Mouse (Mus musculus) limb, embryonic 15.5 days (tissue): ENCODE results near the gene Ranbp17. TPM values are rescaled to one million over a fixed set of nuclear protein-coding genes. Genes with fewer than 3 reads are reported as not detected.

Experiments
- ATAC-seq: fragments of 200-750 bp; cut with Nextera tagmentation; 2 replicates; pipeline ENCODE4 v1.8.0; 2017; ENCODE audit warnings: low read depth, moderate TSS enrichment; ENCODE audit not compliant: insufficient number of reproducible peaks, low FRiP score, low TSS enrichment
- H3K27ac ChIP-seq: fragments of 300-500 bp; sonication (generic); 2 replicates; pipeline ENCODE4 v1.5.1; 2015; ENCODE audit warnings: moderate library complexity, mild to moderate bottlenecking, inconsistent platforms
- H3K27me3 ChIP-seq: fragments of 300-500 bp; sonication (generic); 2 replicates; pipeline ENCODE4 v1.6.1; 2015; ENCODE audit warnings: inconsistent platforms
- H3K36me3 ChIP-seq: fragments of 300-500 bp; sonication (generic); 2 replicates; pipeline ENCODE4 v1.6.1; 2015; ENCODE audit warnings: inconsistent platforms
- H3K4me1 ChIP-seq: fragments of 300-500 bp; sonication (generic); 2 replicates; pipeline ENCODE4 v1.6.1; 2015; ENCODE audit warnings: inconsistent platforms
- H3K4me2 ChIP-seq: fragments of 300-500 bp; sonication (generic); 2 replicates; pipeline ENCODE4 v1.6.1; 2015; ENCODE audit warnings: mild to moderate bottlenecking, inconsistent platforms
- H3K4me3 ChIP-seq: fragments of 300-500 bp; sonication (generic); 2 replicates; pipeline ENCODE4 v1.5.1; 2015; ENCODE audit warnings: mild to moderate bottlenecking, inconsistent platforms
- H3K9ac ChIP-seq: fragments of 300-500 bp; sonication (generic); 2 replicates; pipeline ENCODE4 v1.6.1; 2015; ENCODE audit warnings: inconsistent platforms
- H3K9me3 ChIP-seq: fragments of 300-500 bp; sonication (generic); 2 replicates; pipeline ENCODE4 v1.6.1; 2016; ENCODE audit warnings: inconsistent platforms
- WGBS: fragments of 180-500 bp; shearing (Covaris S2); methylation state at CpG from one replicate; pipeline ENCODE4 v1.1.7; 2015; 5-methylcytosine and 5-hydroxymethylcytosine counted together
- polyA plus RNA-seq: library from polyadenylated mRNA; unstranded; fragments of >200 nt; fragmentation: Nextera tagmentation; extraction: Ambion mirVana; gene quantifications from 2 replicates; pipeline ENCODE4 v1.2.1, GENCODE M21; 2015

The Ranbp17 gene
- polyA plus RNA-seq, 1 experiment from 2014 or later, result 4.6 TPM

DNA sequence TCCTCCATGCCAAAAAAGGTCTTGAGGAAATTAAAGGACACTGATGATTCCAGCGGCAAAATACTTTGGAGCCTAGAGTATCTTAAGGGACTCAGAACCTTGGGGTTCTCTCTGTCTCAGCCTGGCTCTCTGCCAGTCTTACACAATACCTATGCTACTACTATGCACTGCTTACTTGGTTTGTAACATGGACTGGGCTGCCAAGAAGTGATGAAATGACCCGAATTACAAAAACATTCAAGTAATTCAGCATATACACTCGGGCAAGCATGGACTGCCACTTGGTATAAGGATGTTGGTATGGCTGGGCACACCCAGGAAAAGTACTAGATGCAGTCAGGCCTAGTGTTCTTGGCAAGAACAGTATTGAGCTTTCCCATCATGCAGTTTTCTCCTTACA lies 114.8 kb downstream of the Ranbp17 start:
- no peak overlapping the region for H3K9ac ChIP-seq
- WGBS, result 82% methylated on average over 3 of the region's 3 CpGs
- ATAC-seq, result no peak

GRCm38 (mm10) chr11:33396275-33396674 lies 117.3 kb downstream of the Ranbp17 start:
- H3K4me3 ChIP-seq, result no peak overlapping the region
- no peaks in the 10 kb centered on the region for H3K27me3 ChIP-seq
- no peaks in the 10 kb centered on the region for H3K36me3 ChIP-seq
- no peak overlapping the region for H3K4me2 ChIP-seq
- H3K9ac ChIP-seq, result no peak overlapping the region
- WGBS, result 92% methylated on average over 6 of the region's 6 CpGs
- H3K9me3 ChIP-seq, result no peaks in the 10 kb centered on the region
- no peak for ATAC-seq
- no peaks in the 10 kb centered on the region for H3K4me1 ChIP-seq
- H3K27ac ChIP-seq, result no peak overlapping the region

More for the DNA sequence above, 114.8 kb downstream of the Ranbp17 start:
- Histone ChIP-seq H3K27ac (no peak overlapping the region), H3K4me1 (no peaks in the 10 kb centered on the region), H3K27me3 (no peaks in the 10 kb centered on the region), H3K36me3 (no peaks in the 10 kb centered on the region), H3K4me2 (no peak overlapping the region), H3K4me3 (no peak overlapping the region), H3K9me3 (no peaks in the 10 kb centered on the region)

- Histone ChIP-seq H3K4me3 (no peak overlapping the region), H3K9me3 (no peaks in the 10 kb centered on the region), H3K36me3 (no peaks in the 10 kb centered on the region), H3K9ac (no peak overlapping the region), H3K4me2 (no peak overlapping the region), H3K4me1 (no peaks in the 10 kb centered on the region), H3K27ac (no peak overlapping the region), H3K27me3 (no peaks in the 10 kb centered on the region)
- no peak for ATAC-seq
- WGBS, result 73% methylated on average over 3 of the region's 3 CpGs
These were observed 119.5 kb downstream of the Ranbp17 start for GRCm38 (mm10) chr11:33394093-33394492.

DNA sequence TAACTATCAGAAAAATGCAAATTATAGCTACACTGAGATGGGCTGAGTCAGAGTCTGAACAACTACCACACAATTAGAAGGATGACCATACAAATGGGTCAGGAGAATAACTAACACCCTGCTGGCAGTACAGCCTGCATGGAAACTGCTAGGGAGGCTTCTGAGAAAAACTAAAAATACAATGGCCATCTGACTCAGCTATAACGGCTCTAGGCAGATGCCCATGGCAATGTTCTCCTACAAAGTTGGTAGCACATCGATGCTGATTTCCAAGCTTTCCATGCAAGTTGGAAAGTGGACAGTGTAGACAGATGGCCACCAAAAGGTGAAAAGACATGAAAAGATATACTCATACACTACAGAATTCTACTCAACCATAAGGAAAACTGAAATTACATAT lies 124.9 kb downstream of the Ranbp17 start:
- no peak for ATAC-seq
- WGBS, result 92% methylated on average over 2 of the region's 2 CpGs
- H3K27ac ChIP-seq, result no peak overlapping the region
- no peaks in the 10 kb centered on the region for H3K4me1 ChIP-seq
- H3K9me3 ChIP-seq, result no peaks in the 10 kb centered on the region
- no peak overlapping the region for H3K9ac ChIP-seq
- H3K4me3 ChIP-seq, result no peak overlapping the region
- no peak overlapping the region for H3K4me2 ChIP-seq
- H3K27me3 ChIP-seq, result no peaks in the 10 kb centered on the region
- no peaks in the 10 kb centered on the region for H3K36me3 ChIP-seq

DNA sequence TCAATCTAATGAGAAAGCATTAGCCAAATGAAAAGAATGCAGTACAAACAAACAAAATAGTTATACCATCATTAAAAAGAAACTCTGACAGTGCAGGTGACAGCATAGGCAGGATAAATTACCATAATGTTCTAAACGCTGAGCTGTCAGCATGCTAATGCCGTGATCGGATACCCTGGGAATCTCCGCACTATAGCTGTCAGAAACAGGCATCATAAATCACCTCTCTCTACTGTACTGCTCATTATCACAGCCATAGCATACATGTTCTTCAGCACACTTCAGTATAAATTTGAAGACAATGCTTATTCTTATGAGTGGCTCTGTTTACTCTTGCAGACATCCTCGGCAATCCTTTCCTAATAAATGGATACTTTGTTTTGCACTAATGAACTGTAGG lies 151.7 kb downstream of the Ranbp17 start:
- H3K4me3 ChIP-seq, result no peak overlapping the region
- WGBS, result 58% methylated on average over 5 of the region's 5 CpGs
- no peaks in the 10 kb centered on the region for H3K4me1 ChIP-seq
- ATAC-seq, result no peak
- no peaks in the 10 kb centered on the region for H3K36me3 ChIP-seq
- H3K9ac ChIP-seq, result no peak overlapping the region
- H3K9me3 ChIP-seq, result no peaks in the 10 kb centered on the region
- no peak overlapping the region for H3K27ac ChIP-seq
- no peaks in the 10 kb centered on the region for H3K27me3 ChIP-seq
- no peak overlapping the region for H3K4me2 ChIP-seq

DNA sequence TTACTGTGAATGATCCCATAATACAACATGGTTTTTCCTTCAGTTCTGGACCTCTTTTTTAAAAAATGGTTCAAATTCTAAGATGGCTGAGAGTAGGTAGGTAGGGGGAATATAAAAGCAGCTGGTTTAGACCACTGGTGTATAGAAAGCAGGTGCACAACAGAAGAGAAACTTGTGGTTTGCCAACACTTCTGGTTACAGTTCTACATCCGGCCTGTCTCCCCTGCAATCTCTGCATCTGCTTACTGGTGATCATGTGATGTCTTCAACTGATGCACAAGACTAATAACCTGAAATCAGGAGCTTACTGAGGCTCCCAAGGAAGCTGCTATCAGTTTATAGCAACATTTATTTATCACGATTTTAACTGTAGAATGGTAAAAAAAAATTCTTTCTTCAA lies 164.3 kb downstream of the Ranbp17 start:
- Histone ChIP-seq H3K4me1 (no peaks in the 10 kb centered on the region), H3K36me3 (no peaks in the 10 kb centered on the region), H3K27me3 (no peaks in the 10 kb centered on the region), H3K9ac (no peak overlapping the region), H3K4me2 (no peak overlapping the region), H3K4me3 (no peak overlapping the region), H3K27ac (no peak overlapping the region), H3K9me3 (no peaks in the 10 kb centered on the region)
- 78% methylated on average over 2 of the region's 2 CpGs for WGBS
- no peak for ATAC-seq

DNA sequence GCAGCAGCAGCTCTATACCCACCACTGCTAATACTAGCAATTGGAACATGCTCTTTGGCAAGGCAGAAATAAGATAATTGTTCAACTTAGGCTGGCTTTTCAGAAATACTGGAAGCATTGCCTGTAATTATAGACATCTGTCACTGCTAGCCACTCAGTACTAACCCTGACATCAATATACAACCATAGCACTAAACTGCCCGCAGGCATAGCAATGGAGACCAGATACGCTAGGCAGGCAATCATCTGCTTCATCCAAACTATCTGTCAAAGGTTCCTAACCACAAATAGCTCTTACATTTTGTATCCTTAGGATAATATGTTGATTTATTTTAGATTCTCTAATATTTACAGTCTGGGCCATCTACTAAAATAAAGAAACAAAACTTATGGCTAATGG lies 171.5 kb downstream of the Ranbp17 start:
- no peak overlapping the region for H3K27ac ChIP-seq
- no peaks in the 10 kb centered on the region for H3K36me3 ChIP-seq
- no peaks in the 10 kb centered on the region for H3K9me3 ChIP-seq
- 73% methylated on average over 2 of the region's 2 CpGs for WGBS
- no peaks in the 10 kb centered on the region for H3K4me1 ChIP-seq
- no peak overlapping the region for H3K4me2 ChIP-seq
- H3K9ac ChIP-seq, result no peak overlapping the region
- ATAC-seq, result no peak
- H3K27me3 ChIP-seq, result no peaks in the 10 kb centered on the region
- H3K4me3 ChIP-seq, result no peak overlapping the region

DNA sequence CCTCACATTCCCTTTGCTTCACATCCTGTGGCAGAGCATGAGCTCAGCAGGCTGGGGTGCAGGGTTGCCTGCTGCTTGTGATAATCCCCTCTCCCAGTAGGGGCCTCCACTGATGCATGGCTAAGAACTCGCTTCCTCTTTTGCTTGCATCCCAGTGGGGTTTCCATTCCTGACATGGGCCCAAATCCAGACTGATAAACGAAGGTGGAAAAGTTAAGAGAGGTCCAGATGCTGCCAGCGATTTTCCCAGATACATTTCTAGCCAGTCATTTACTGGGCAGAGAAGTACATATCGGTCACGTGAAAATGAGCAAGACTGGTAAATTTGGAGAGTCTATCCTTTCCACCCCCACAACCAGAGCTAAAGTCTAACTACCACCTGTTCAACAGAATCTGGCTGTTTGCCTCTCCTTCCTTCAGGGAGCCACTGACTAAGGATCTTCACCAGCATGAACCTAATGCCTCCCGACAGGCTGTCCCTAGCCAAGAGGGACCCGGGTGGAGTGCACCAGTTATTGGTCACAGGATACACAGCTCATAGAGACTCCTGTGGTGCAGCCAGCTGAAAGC lies 176.9 kb downstream of the Ranbp17 start:
- no peak for ATAC-seq
- H3K4me1 ChIP-seq, result no peaks in the 10 kb centered on the region
- H3K9me3 ChIP-seq, result no peaks in the 10 kb centered on the region
- no peak overlapping the region for H3K27ac ChIP-seq
- no peak overlapping the region for H3K9ac ChIP-seq
- no peak overlapping the region for H3K4me2 ChIP-seq
- WGBS, result 46% methylated on average over 7 of the region's 7 CpGs
- no peaks in the 10 kb centered on the region for H3K27me3 ChIP-seq
- no peaks in the 10 kb centered on the region for H3K36me3 ChIP-seq
- H3K4me3 ChIP-seq, result no peak overlapping the region

GRCm38 (mm10) chr11:33335616-33336015 lies 177.9 kb downstream of the Ranbp17 start:
- no peak overlapping the region for H3K4me2 ChIP-seq
- no peaks in the 10 kb centered on the region for H3K27me3 ChIP-seq
- H3K4me3 ChIP-seq, result no peak overlapping the region
- H3K9me3 ChIP-seq, result no peaks in the 10 kb centered on the region
- no peak for ATAC-seq
- H3K27ac ChIP-seq, result no peak overlapping the region
- 85% methylated on average over 3 of the region's 3 CpGs for WGBS
- no peaks in the 10 kb centered on the region for H3K36me3 ChIP-seq
- H3K9ac ChIP-seq, result no peak overlapping the region
- no peaks in the 10 kb centered on the region for H3K4me1 ChIP-seq

DNA sequence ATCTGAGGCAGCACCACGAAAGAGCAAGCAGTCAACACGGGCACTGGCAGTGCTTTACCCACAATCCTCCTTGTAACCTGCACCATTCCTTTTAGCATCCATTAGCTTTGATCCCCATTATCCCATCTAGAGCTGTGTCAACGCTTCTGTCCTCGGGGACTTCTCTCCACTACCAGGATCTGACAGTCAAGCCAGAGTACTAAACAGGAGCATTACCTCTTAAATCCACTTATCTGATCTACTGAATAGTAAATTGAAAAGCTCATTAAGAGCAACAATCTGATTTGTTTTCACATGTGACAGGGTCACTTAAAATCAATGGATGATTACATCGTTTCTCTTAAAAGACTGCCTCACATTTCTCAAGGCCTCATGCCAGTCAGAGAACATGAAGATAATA lies 181.4 kb downstream of the Ranbp17 start:
- H3K4me1 ChIP-seq, result no peaks in the 10 kb centered on the region
- WGBS, result 59% methylated on average over 5 of the region's 5 CpGs
- H3K9ac ChIP-seq, result no peak overlapping the region
- no peak overlapping the region for H3K27ac ChIP-seq
- no peaks in the 10 kb centered on the region for H3K27me3 ChIP-seq
- H3K9me3 ChIP-seq, result no peaks in the 10 kb centered on the region
- no peak overlapping the region for H3K4me3 ChIP-seq
- ATAC-seq, result no peak
- no peaks in the 10 kb centered on the region for H3K36me3 ChIP-seq
- no peak overlapping the region for H3K4me2 ChIP-seq

DNA sequence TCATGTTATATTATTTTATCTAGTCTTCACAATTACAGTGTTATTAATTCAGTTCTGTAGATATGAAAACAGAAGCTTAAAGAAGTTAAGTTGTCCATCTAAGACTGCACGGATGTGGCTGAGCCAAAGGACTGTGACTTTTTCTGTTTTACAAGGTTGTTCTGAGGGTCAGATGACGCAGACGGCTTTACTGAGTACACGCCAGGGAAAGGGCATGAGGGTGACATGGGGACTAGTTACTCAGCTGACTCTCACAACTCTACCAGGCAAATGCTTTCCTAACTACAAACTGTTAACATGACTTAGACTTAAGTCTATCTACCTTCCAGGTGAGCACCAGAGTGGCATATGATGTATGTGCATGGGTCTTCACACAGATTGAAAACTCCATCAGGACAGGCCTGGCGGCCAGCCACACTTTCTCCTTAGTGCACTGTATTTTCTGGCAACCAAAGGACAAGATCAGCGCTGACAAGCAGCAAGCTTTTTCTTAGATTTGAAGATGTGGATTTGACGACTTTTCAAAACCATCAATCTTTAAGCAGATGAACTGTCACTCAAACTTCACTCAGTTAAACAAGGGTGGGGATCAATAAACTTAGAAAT lies 194.4 kb downstream of the Ranbp17 start:
- Histone ChIP-seq H3K9ac (no peak overlapping the region), H3K27ac (no peak overlapping the region), H3K4me3 (no peak overlapping the region), H3K4me1 (no peaks in the 10 kb centered on the region), H3K36me3 (no peaks in the 10 kb centered on the region), H3K9me3 (no peaks in the 10 kb centered on the region), H3K27me3 (no peaks in the 10 kb centered on the region), H3K4me2 (no peak overlapping the region)
- 62% methylated on average over 7 of the region's 7 CpGs for WGBS
- no peak for ATAC-seq

DNA sequence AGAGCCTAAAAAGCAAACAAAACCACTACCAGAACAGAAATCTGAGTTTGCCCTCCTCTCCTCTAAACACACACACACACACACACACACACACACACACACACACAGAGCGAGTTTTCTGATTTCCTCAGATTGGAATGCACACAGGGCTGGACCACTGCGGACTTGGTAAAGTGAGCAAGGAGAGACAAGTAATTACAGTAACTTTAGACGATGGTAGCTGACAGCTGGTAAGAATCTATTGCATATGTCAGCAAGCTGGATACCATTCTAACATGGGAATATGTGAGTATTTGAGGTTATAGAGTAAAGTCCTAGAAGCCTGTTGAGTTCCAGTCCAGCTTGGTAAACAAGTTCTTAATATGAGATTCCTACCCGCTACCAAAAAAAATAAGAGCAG lies 204.0 kb downstream of the Ranbp17 start:
- no peak for ATAC-seq
- no peaks in the 10 kb centered on the region for H3K36me3 ChIP-seq

DNA sequence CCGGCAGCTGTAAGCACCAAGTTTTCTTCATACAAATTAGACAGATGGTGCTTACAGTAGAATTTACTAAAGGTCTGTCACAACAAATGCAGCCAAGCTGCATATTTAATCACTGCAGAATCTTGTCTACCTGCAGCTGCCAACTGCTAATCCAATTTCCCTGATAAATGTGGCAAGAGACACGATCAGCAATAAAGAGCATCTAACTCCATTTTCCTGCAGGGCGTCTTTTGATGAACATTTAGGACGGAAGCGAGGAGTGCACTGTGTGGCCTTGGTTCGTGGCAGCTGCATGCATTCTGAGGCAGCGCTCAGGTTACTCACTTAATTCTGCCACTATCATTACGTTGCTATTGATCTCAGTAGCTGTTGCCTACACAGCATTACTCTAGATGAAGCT lies 212.7 kb downstream of the Ranbp17 start:
- H3K4me3 ChIP-seq, result no peak overlapping the region
- H3K4me2 ChIP-seq, result no peak overlapping the region
- no peaks in the 10 kb centered on the region for H3K36me3 ChIP-seq
- H3K4me1 ChIP-seq, result no peaks in the 10 kb centered on the region
- H3K9me3 ChIP-seq, result no peaks in the 10 kb centered on the region
- ATAC-seq, result no peak
- H3K27ac ChIP-seq, result no peak overlapping the region
- H3K27me3 ChIP-seq, result no peaks in the 10 kb centered on the region
- H3K9ac ChIP-seq, result no peak overlapping the region
- WGBS, result 30% methylated on average over 8 of the region's 8 CpGs

More for the DNA sequence above, 204.0 kb downstream of the Ranbp17 start:
- no peaks in the 10 kb centered on the region for H3K27me3 ChIP-seq
- 55% methylated on average over 4 of the region's 4 CpGs for WGBS
- no peak overlapping the region for H3K4me2 ChIP-seq
- H3K4me1 ChIP-seq, result no peaks in the 10 kb centered on the region
- H3K9me3 ChIP-seq, result no peaks in the 10 kb centered on the region
- no peak overlapping the region for H3K4me3 ChIP-seq
- no peak overlapping the region for H3K9ac ChIP-seq
- no peak overlapping the region for H3K27ac ChIP-seq
